Mouse (Mus musculus): ENCODE measurements at regions not wholly inside any gene's neighbourhood (a gene's known extent, or its start where the extent isn't known, plus 50 kb on each side); places are given as distances from the start of the nearest gene placed in this dataset.

DNA sequence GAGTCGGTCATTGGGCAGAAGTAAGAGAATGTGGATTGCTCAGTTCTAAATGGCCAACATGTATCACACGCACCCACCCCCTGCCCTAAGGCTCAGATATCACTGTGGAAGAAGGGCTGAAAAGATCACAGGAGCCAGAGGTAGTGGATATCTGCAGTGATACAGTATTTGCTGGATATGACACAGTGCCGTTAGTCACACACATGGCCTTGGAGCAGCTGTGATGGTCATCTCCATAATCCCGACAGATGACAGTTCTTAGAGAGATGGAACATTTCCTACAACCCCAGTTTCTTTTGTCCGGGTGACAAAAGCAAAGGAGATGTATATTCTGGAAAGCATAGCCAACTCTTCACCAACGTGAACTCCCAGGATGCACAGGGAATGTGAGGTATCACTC is 65.1 kb upstream of the Msx2 start:
- 91% methylated on average over 6 of the region's 6 CpGs for WGBS
- ATAC-seq (ENCODE audit: low FRiP score) = no peak
- no peak overlapping the region for H3K4me3 ChIP-seq

GRCm38 (mm10) chr13:53535781-53536425 is 63.0 kb upstream of the Msx2 start:
- no peak for ATAC-seq (ENCODE audit: low FRiP score)
- H3K27ac ChIP-seq = no peak overlapping the region
- peaks cover 5% of the 10 kb centered on the region; the same call in 1 of the 2 replicates for H3K27me3 ChIP-seq
- no peaks in the 10 kb centered on the region for H3K9me3 ChIP-seq
- H3K4me1 ChIP-seq (replicated peaks) = 0 out of 2 replicates have a peak, but pooled peaks cover 6% of the 10 kb centered on the region
- H3K4me3 ChIP-seq = no peak overlapping the region
- no peak overlapping the region for H3K9ac ChIP-seq
- WGBS = 82% methylated on average over 10 of the region's 10 CpGs
- H3K36me3 ChIP-seq = no peaks in the 10 kb centered on the region
- no peak overlapping the region for H3K4me2 ChIP-seq

More for the DNA sequence above, 65.1 kb upstream of the Msx2 start:
- 0 out of 2 replicates have a peak, but pooled peaks cover 3% of the 10 kb centered on the region for H3K4me1 ChIP-seq (replicated peaks)
- no peak overlapping the region for H3K27ac ChIP-seq
- no peak overlapping the region for H3K4me2 ChIP-seq
- H3K36me3 ChIP-seq = no peaks in the 10 kb centered on the region
- 0 out of 2 replicates have a peak, but pooled peaks cover under 1% of the 10 kb centered on the region for H3K27me3 ChIP-seq
- no peaks in the 10 kb centered on the region for H3K9me3 ChIP-seq
- H3K9ac ChIP-seq = no peak overlapping the region

GRCm38 (mm10) chr13:53533738-53534137 is 60.9 kb upstream of the Msx2 start:
- Histone ChIP-seq H3K4me1 (replicated peaks) (0 out of 2 replicates have a peak, but pooled peaks cover 7% of the 10 kb centered on the region), H3K4me2 (no peak overlapping the region), H3K27ac (no peak overlapping the region), H3K36me3 (no peaks in the 10 kb centered on the region), H3K9ac (no peak overlapping the region), H3K9me3 (no peaks in the 10 kb centered on the region), H3K4me3 (no peak overlapping the region), H3K27me3 (peaks cover 5% of the 10 kb centered on the region; the same call in 1 of the 2 replicates)
- no peak for ATAC-seq (ENCODE audit: low FRiP score)
- WGBS = 57% methylated on average over 8 of the region's 8 CpGs

- Histone ChIP-seq H3K4me1 (replicated peaks) (peaks cover 3% of the 10 kb centered on the region; the same call in 1 of the 2 replicates), H3K36me3 (no peaks in the 10 kb centered on the region), H3K27ac (no peak overlapping the region), H3K9me3 (no peaks in the 10 kb centered on the region), H3K27me3 (peaks cover 9% of the 10 kb centered on the region; the same call in 1 of the 2 replicates), H3K4me3 (no peak overlapping the region), H3K9ac (no peak overlapping the region), H3K4me2 (no peak overlapping the region)
- 87% methylated on average over 9 of the region's 9 CpGs for WGBS
- no peak for ATAC-seq (ENCODE audit: low FRiP score)
Measured at GRCm38 (mm10) chr13:53526880-53527279, 54.0 kb upstream of the Msx2 start.

- Histone ChIP-seq H3K4me2 (no peak overlapping the region), H3K27me3 (0 out of 2 replicates have a peak, but pooled peaks cover 4% of the 10 kb centered on the region), H3K9me3 (no peaks in the 10 kb centered on the region), H3K9ac (no peak overlapping the region), H3K4me1 (replicated peaks) (peaks cover 19% of the 10 kb centered on the region), H3K36me3 (no peaks in the 10 kb centered on the region), H3K4me3 (no peak overlapping the region), H3K27ac (no peak overlapping the region)
- no peak for ATAC-seq (ENCODE audit: low FRiP score)
- WGBS = 32% methylated on average over 5 of the region's 5 CpGs
Measured at GRCm38 (mm10) chr13:53522807-53523206, 49.9 kb upstream of the Msx2 start.
